Mouse (Mus musculus) forebrain, embryonic 16.5 days (tissue): ENCODE measurements around the gene Oasl2. TPM values are rescaled to one million over a fixed set of nuclear protein-coding genes. Genes with fewer than 3 reads are reported as not detected.
"Not testable (repeated sequence)": the region's sequence is repeated elsewhere in the genome, so short reads cannot be mapped to it uniquely, and the experiment has no call there.

Source experiments
- ATAC-seq: fragments of 200-750 bp; cut with Nextera tagmentation; 2 replicates; pipeline ENCODE4 v1.8.0; 2017; ENCODE audit warnings: mild to moderate bottlenecking, moderate library complexity
- H3K27ac ChIP-seq: fragments of 300-500 bp; sonication (generic); 2 replicates; pipeline ENCODE4 v1.5.1; 2014; ENCODE audit warnings: low read length, control low read depth
- H3K27me3 ChIP-seq: fragments of 300-500 bp; sonication (generic); replicated peaks from 2 replicates; pipeline ENCODE4 v1.6.1; 2014; ENCODE audit warnings: low read length; ENCODE audit not compliant: control insufficient read depth, insufficient read depth
- H3K36me3 ChIP-seq: fragments of 300-500 bp; sonication (generic); 2 replicates; pipeline ENCODE4 v1.6.1; 2014; ENCODE audit not compliant: control insufficient read depth, insufficient read depth
- H3K4me1 ChIP-seq: fragments of 300-500 bp; sonication (generic); replicated peaks from 2 replicates; pipeline ENCODE4 v1.6.1; 2014; ENCODE audit warnings: low read length; ENCODE audit not compliant: control insufficient read depth, insufficient read depth
- H3K4me2 ChIP-seq: fragments of 300-500 bp; sonication (generic); 2 replicates; pipeline ENCODE4 v1.6.1; 2014; ENCODE audit warnings: mild to moderate bottlenecking, low read length, control low read depth
- H3K4me3 ChIP-seq: fragments of 300-500 bp; sonication (generic); replicated peaks from 2 replicates; pipeline ENCODE4 v1.5.1; 2014; ENCODE audit warnings: mild to moderate bottlenecking, low read length, control low read depth
- H3K9ac ChIP-seq: fragments of 300-500 bp; sonication (generic); replicated peaks from 2 replicates; pipeline ENCODE4 v1.6.1; 2014; ENCODE audit warnings: low read depth, low read length, control low read depth
- H3K9me3 ChIP-seq: fragments of 300-500 bp; sonication (generic); 2 replicates; pipeline ENCODE4 v1.6.1; 2016; ENCODE audit warnings: low read length; ENCODE audit not compliant: control insufficient read depth
- WGBS: fragments of 180-500 bp; shearing (Covaris S2); extraction: QIAGEN DNeasy Blood & Tissue Kit; methylation state at CpG from one replicate; pipeline ENCODE4 v1.1.7; 2014; 5-methylcytosine and 5-hydroxymethylcytosine counted together
- polyA plus RNA-seq: library from polyadenylated mRNA; unstranded; fragments of >200 nt; fragmentation: Nextera tagmentation; extraction: Ambion mirVana; gene quantifications from 2 replicates; pipeline ENCODE4 v1.2.1, GENCODE M21; 2015

Gene Oasl2
- polyA plus RNA-seq, 1 experiment from 2014 or later = 2.8 TPM

DNA sequence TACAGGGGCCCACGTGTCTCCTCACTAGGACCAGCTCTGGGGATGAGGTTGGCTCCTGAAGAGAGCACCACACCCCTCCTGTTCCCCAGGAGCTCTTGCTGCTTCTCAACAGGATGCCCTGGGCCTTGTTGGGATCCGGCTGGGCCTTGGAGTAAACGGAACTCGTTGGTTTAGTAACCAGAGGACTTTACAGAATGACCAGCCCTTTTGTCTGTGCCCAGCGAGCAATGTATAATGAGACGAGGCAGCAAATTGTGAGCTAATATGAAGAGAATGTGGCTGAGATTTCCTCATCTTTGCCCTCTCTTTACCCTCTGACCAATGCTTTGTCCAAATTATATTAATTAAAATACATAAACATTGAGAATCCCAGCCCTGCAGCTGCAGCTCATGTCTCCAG is 20.4 kb upstream of the Oasl2 start:
- Histone ChIP-seq H3K27ac (no peak overlapping the region), H3K9ac (no peak overlapping the region)
- WGBS = 11% methylated on average over 6 of the region's 6 CpGs

GRCm38 (mm10) chr5:114877487-114877886 is 19.2 kb upstream of the Oasl2 start:
- no peaks in the 10 kb centered on the region for H3K9me3 ChIP-seq
- H3K36me3 ChIP-seq = no peaks in the 10 kb centered on the region
- no peak overlapping the region for H3K4me2 ChIP-seq
- WGBS = 70% methylated on average over 7 of the region's 7 CpGs
- ATAC-seq = no peak
- no peak overlapping the region for H3K27ac ChIP-seq
- H3K4me3 ChIP-seq = no peak overlapping the region
- H3K9ac ChIP-seq = no peak overlapping the region
- H3K27me3 ChIP-seq = no peaks in the 10 kb centered on the region
- no peaks in the 10 kb centered on the region for H3K4me1 ChIP-seq

More for the DNA sequence above, 20.4 kb upstream of the Oasl2 start:
- Histone ChIP-seq H3K4me1 (no peaks in the 10 kb centered on the region), H3K4me3 (no peak overlapping the region), H3K9me3 (no peaks in the 10 kb centered on the region), H3K4me2 (no peak overlapping the region), H3K27me3 (no peaks in the 10 kb centered on the region), H3K36me3 (no peaks in the 10 kb centered on the region)
- no peak for ATAC-seq

GRCm38 (mm10) chr5:114879399-114879798 is 17.3 kb upstream of the Oasl2 start:
- no peak overlapping the region for H3K4me3 ChIP-seq
- no peak overlapping the region for H3K27ac ChIP-seq
- no peak overlapping the region for H3K4me2 ChIP-seq
- H3K9me3 ChIP-seq = no peaks in the 10 kb centered on the region
- H3K36me3 ChIP-seq = no peaks in the 10 kb centered on the region
- no peaks in the 10 kb centered on the region for H3K4me1 ChIP-seq
- ATAC-seq = no peak
- no peaks in the 10 kb centered on the region for H3K27me3 ChIP-seq
- 73% methylated on average over 13 of the region's 13 CpGs for WGBS
- H3K9ac ChIP-seq = no peak overlapping the region

GRCm38 (mm10) chr5:114882319-114882718 is 14.4 kb upstream of the Oasl2 start:
- 88% methylated on average over 6 of the region's 7 CpGs for WGBS
- H3K36me3 ChIP-seq, H3K9me3 ChIP-seq, H3K4me1 ChIP-seq, H3K27me3 ChIP-seq, H3K4me3 ChIP-seq, H3K9ac ChIP-seq, H3K27ac ChIP-seq, ATAC-seq, H3K4me2 ChIP-seq: not testable (repeated sequence)

- Histone ChIP-seq H3K27ac (no peak overlapping the region), H3K9ac (no peak overlapping the region), H3K4me1 (no peaks in the 10 kb centered on the region), H3K9me3 (no peaks in the 10 kb centered on the region), H3K27me3 (no peaks in the 10 kb centered on the region), H3K4me2 (no peak overlapping the region), H3K4me3 (no peak overlapping the region), H3K36me3 (no peaks in the 10 kb centered on the region)
- WGBS = 93% methylated on average over 11 of the region's 11 CpGs
- ATAC-seq = no peak
These were observed 13.7 kb upstream of the Oasl2 start for GRCm38 (mm10) chr5:114883022-114883421.

- Histone ChIP-seq H3K27me3 (no peaks in the 10 kb centered on the region), H3K9me3 (no peaks in the 10 kb centered on the region), H3K36me3 (no peaks in the 10 kb centered on the region), H3K9ac (no peak overlapping the region), H3K27ac (no peak overlapping the region), H3K4me3 (no peak overlapping the region), H3K4me2 (no peak overlapping the region), H3K4me1 (no peaks in the 10 kb centered on the region)
- WGBS = 63% methylated on average over 6 of the region's 6 CpGs
- ATAC-seq = no peak
These were observed 9.9 kb upstream of the Oasl2 start for GRCm38 (mm10) chr5:114886801-114887200.

DNA sequence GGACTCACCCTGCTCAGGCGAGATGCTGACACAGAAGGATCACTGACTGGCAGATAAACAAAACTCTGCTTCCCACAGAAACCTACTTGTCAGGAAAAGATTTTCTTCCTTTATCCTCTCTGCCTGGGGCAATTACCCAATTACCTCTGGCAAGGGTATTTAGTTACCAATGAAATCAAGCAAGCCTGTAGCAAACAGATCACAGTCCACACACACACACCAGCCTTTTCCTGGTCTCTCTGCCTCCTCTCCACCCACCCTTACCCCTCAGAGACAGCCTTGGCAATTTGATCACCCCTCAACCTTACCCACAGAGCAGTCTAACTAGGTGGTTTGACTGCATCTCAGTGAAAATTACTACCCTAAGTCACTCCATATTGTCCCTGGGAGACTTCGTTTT is 7.7 kb upstream of the Oasl2 start:
- Histone ChIP-seq H3K9me3 (no peaks in the 10 kb centered on the region), H3K27me3 (no peaks in the 10 kb centered on the region), H3K27ac (no peak overlapping the region), H3K4me2 (no peak overlapping the region), H3K4me3 (no peak overlapping the region), H3K4me1 (no peaks in the 10 kb centered on the region), H3K36me3 (no peaks in the 10 kb centered on the region), H3K9ac (no peak overlapping the region)
- 77% methylated on average over 2 of the region's 2 CpGs for WGBS
- ATAC-seq = no peak

DNA sequence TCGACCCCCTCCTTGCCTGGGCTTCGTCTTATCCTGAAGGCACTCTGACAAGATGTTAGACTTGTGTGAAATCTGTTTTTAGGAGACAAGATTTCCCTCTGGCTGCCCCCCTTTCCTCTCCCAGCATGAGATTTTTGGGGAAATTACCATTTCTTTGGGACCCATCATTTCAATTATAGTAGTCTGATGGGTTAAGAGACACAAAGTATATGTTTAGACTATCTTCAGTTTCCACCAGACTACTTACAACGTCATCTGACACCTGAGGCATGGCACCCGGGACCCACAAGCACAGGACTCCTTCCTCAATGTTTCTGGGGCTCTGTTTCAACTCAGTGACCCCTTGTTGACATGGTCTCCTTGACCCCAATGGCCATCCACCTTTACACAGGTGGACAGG is 1.2 kb upstream of the Oasl2 start:
- no peaks in the 10 kb centered on the region for H3K27me3 ChIP-seq
- peaks cover 5% of the 10 kb centered on the region; the same call in 1 of the 2 replicates for H3K4me1 ChIP-seq
- no peak overlapping the region for H3K4me2 ChIP-seq
- H3K9ac ChIP-seq = no peak overlapping the region
- 91% methylated on average over 4 of the region's 4 CpGs for WGBS
- H3K27ac ChIP-seq = no peak overlapping the region
- H3K9me3 ChIP-seq = no peaks in the 10 kb centered on the region
- no peaks in the 10 kb centered on the region for H3K36me3 ChIP-seq
- no peak for ATAC-seq
- no peak overlapping the region for H3K4me3 ChIP-seq

DNA sequence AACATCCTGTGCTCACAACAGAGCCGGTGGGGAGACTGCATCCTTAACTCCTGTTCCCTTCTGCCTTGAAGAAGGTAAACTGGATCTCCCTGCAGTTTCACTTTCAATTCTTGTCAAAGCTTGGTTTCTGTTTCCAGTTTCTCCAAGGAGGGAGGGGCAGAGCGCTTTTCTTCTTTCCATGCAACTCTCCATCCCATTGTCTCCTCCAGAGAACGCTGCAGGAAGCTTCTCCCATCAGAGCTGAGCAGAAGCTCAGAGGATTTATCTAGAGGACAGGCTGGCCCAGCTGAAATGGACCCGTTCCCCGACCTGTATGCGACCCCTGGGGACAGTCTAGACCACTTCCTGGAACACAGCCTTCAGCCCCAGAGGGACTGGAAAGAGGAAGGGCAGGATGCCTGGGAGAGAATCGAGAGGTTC is 648 bp downstream of the Oasl2 start:
- ATAC-seq = no peak

DNA sequence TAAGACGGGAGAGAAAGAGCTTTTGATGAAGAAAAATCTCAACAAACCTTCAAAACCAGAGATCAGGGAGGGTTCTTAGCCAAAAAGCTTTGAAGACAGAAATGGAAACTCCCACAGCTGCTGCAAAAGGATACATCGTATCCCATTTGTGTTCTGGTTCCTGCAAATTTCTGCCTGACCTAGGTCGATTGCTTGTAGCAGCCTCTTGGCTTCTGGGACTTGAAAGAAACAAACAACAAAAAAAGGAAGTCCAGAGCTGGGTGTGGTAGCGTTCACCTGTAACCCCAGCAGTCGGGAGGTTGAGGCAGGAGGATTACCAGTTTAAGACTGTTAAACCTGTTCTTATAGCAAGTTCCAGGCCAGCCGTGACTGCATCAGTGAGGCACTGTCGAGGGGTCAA is 2.1 kb downstream of the Oasl2 start:
- H3K36me3 ChIP-seq = no peaks in the 10 kb centered on the region
- WGBS = 84% methylated on average over 7 of the region's 7 CpGs
- no peak overlapping the region for H3K9ac ChIP-seq
- no peak overlapping the region for H3K4me2 ChIP-seq
- H3K27me3 ChIP-seq = no peaks in the 10 kb centered on the region
- H3K27ac ChIP-seq = no peak overlapping the region
- no peak overlapping the region for H3K4me3 ChIP-seq
- H3K9me3 ChIP-seq = no peaks in the 10 kb centered on the region
- peaks cover 5% of the 10 kb centered on the region; the same call in 1 of the 2 replicates for H3K4me1 ChIP-seq
- no peak for ATAC-seq

More for the DNA sequence above, 648 bp downstream of the Oasl2 start:
- H3K9ac ChIP-seq = no peak overlapping the region
- no peak overlapping the region for H3K4me3 ChIP-seq
- 8% methylated on average over 7 of the region's 7 CpGs for WGBS
- no peaks in the 10 kb centered on the region for H3K9me3 ChIP-seq
- H3K4me2 ChIP-seq = peak overlapping the region; percentile 24
- H3K4me1 ChIP-seq = peaks cover 5% of the 10 kb centered on the region; the same call in 1 of the 2 replicates
- no peaks in the 10 kb centered on the region for H3K27me3 ChIP-seq
- no peaks in the 10 kb centered on the region for H3K36me3 ChIP-seq
- H3K27ac ChIP-seq = no peak overlapping the region
